Mouse (Mus musculus) liver, embryonic 16.5 days (tissue): ENCODE measurements around the gene Flnb. TPM values are rescaled to one million over a fixed set of nuclear protein-coding genes. Genes with fewer than 3 reads are reported as not detected.

ENCODE experiments used
- ATAC-seq: fragments of 200-750 bp; cut with Nextera tagmentation; 2 replicates; pipeline ENCODE4 v1.8.0; 2017; ENCODE audit warnings: low read depth, mild to moderate bottlenecking, moderate number of reproducible peaks, moderate library complexity
- H3K27ac ChIP-seq: fragments of 300-500 bp; sonication (generic); 2 replicates; pipeline ENCODE4 v1.5.1; 2014; ENCODE audit warnings: mild to moderate bottlenecking, low read length
- H3K27me3 ChIP-seq: fragments of 300-500 bp; sonication (generic); 2 replicates; pipeline ENCODE4 v1.6.1; 2014; ENCODE audit warnings: low read depth, low read length, mixed read lengths; ENCODE audit not compliant: control insufficient read depth, insufficient read depth
- H3K36me3 ChIP-seq: fragments of 300-500 bp; sonication (generic); 2 replicates; pipeline ENCODE4 v1.6.1; 2014; ENCODE audit warnings: mild to moderate bottlenecking; ENCODE audit not compliant: control insufficient read depth, insufficient read depth
- H3K4me1 ChIP-seq: fragments of 300-500 bp; sonication (generic); 2 replicates; pipeline ENCODE4 v1.6.1; 2014; ENCODE audit warnings: low read depth, low read length, mixed read lengths; ENCODE audit not compliant: control insufficient read depth
- H3K4me2 ChIP-seq: fragments of 300-500 bp; sonication (generic); 2 replicates; pipeline ENCODE4 v1.6.1; 2014; ENCODE audit warnings: low read depth, low read length, mixed read lengths
- H3K4me3 ChIP-seq: fragments of 300-500 bp; sonication (generic); 2 replicates; pipeline ENCODE4 v1.5.1; 2014; ENCODE audit warnings: low read depth, mild to moderate bottlenecking, low read length
- H3K9ac ChIP-seq: fragments of 300-500 bp; sonication (generic); 2 replicates; pipeline ENCODE4 v1.6.1; 2014; ENCODE audit warnings: low read depth, low read length
- H3K9me3 ChIP-seq: fragments of 300-500 bp; sonication (generic); replicated peaks from 2 replicates; pipeline ENCODE4 v1.6.1; 2016; ENCODE audit warnings: low read length; ENCODE audit not compliant: control insufficient read depth
- WGBS: fragments of 180-500 bp; shearing (Covaris S2); extraction: QIAGEN DNeasy Blood & Tissue Kit; methylation state at CpG from one replicate; pipeline ENCODE4 v1.1.7; 2014; ENCODE audit not compliant: insufficient replicate concordance; 5-methylcytosine and 5-hydroxymethylcytosine counted together
- polyA plus RNA-seq: library from polyadenylated mRNA; unstranded; fragments of >200 nt; fragmentation: Nextera tagmentation; extraction: Ambion mirVana; gene quantifications from 2 replicates; pipeline ENCODE4 v1.2.1, GENCODE M21; 2015

Flnb gene
- polyA plus RNA-seq, 1 experiment from 2014 or later, result 4.8 TPM

- 19% methylated on average over 9 of the region's 9 CpGs for WGBS
- Histone ChIP-seq H3K4me2 (no peak overlapping the region), H3K4me3 (no peak overlapping the region), H3K36me3 (no peaks in the 10 kb centered on the region; the same call in 1 of the 2 replicates), H3K27ac (no peak overlapping the region), H3K9me3 (no peaks in the 10 kb centered on the region), H3K4me1 (no peaks in the 10 kb centered on the region), H3K27me3 (no peaks in the 10 kb centered on the region), H3K9ac (no peak overlapping the region)
- no peak for ATAC-seq
These were observed 72.1 kb downstream of the Flnb start for GRCm38 (mm10) chr14:7889834-7890233.

- Histone ChIP-seq H3K36me3 (no peaks in the 10 kb centered on the region; the same call in 1 of the 2 replicates), H3K4me1 (no peaks in the 10 kb centered on the region), H3K27ac (no peak overlapping the region), H3K9ac (no peak overlapping the region), H3K4me2 (no peak overlapping the region), H3K9me3 (no peaks in the 10 kb centered on the region), H3K4me3 (no peak overlapping the region), H3K27me3 (no peaks in the 10 kb centered on the region)
- no peak for ATAC-seq
These were observed 73.6 kb downstream of the Flnb start for GRCm38 (mm10) chr14:7891401-7891800.

- ATAC-seq, result no peak
- no peak overlapping the region for H3K4me2 ChIP-seq
- H3K36me3 ChIP-seq, result no peaks in the 10 kb centered on the region; the same call in 1 of the 2 replicates
- H3K27me3 ChIP-seq, result no peaks in the 10 kb centered on the region
- H3K9ac ChIP-seq, result no peak overlapping the region
- no peak overlapping the region for H3K4me3 ChIP-seq
- no peaks in the 10 kb centered on the region for H3K4me1 ChIP-seq
- WGBS, result 74% methylated on average over 9 of the region's 9 CpGs
- H3K9me3 ChIP-seq, result no peaks in the 10 kb centered on the region
- H3K27ac ChIP-seq, result no peak overlapping the region
These were observed 78.4 kb downstream of the Flnb start for GRCm38 (mm10) chr14:7896126-7896525.

- Histone ChIP-seq H3K4me3 (no peak overlapping the region), H3K36me3 (no peaks in the 10 kb centered on the region; the same call in 1 of the 2 replicates), H3K27me3 (no peaks in the 10 kb centered on the region), H3K9me3 (no peaks in the 10 kb centered on the region), H3K4me2 (no peak overlapping the region), H3K27ac (no peak overlapping the region), H3K9ac (no peak overlapping the region), H3K4me1 (no peaks in the 10 kb centered on the region)
- ATAC-seq, result no peak
- WGBS, result 77% methylated on average over 1 of the region's 1 CpGs
These were observed 78.9 kb downstream of the Flnb start for GRCm38 (mm10) chr14:7896699-7897098.

GRCm38 (mm10) chr14:7899986-7900385 lies 82.2 kb downstream of the Flnb start:
- no peaks in the 10 kb centered on the region for H3K9me3 ChIP-seq
- WGBS, result 43% methylated on average over 3 of the region's 3 CpGs
- ATAC-seq, result no peak
- H3K9ac ChIP-seq, result no peak overlapping the region
- no peak overlapping the region for H3K4me2 ChIP-seq
- H3K27ac ChIP-seq, result no peak overlapping the region
- no peaks in the 10 kb centered on the region; the same call in 1 of the 2 replicates for H3K36me3 ChIP-seq
- no peaks in the 10 kb centered on the region for H3K4me1 ChIP-seq
- H3K27me3 ChIP-seq, result no peaks in the 10 kb centered on the region
- no peak overlapping the region for H3K4me3 ChIP-seq

- H3K4me2 ChIP-seq, result no peak overlapping the region
- H3K4me3 ChIP-seq, result no peak overlapping the region
- H3K27me3 ChIP-seq, result no peaks in the 10 kb centered on the region
- no peak overlapping the region for H3K27ac ChIP-seq
- no peak for ATAC-seq
- WGBS, result 57% methylated on average over 11 of the region's 11 CpGs
- H3K9me3 ChIP-seq, result no peaks in the 10 kb centered on the region
- no peak overlapping the region for H3K9ac ChIP-seq
- no peaks in the 10 kb centered on the region for H3K4me1 ChIP-seq
- no peaks in the 10 kb centered on the region; the same call in 1 of the 2 replicates for H3K36me3 ChIP-seq
These were observed 82.8 kb downstream of the Flnb start for GRCm38 (mm10) chr14:7900481-7901049.

- H3K9ac ChIP-seq, result no peak overlapping the region
- H3K4me1 ChIP-seq, result no peaks in the 10 kb centered on the region
- 70% methylated on average over 12 of the region's 12 CpGs for WGBS
- ATAC-seq, result no peak
- H3K27ac ChIP-seq, result no peak overlapping the region
- no peaks in the 10 kb centered on the region for H3K27me3 ChIP-seq
- H3K36me3 ChIP-seq, result no peaks in the 10 kb centered on the region; the same call in 1 of the 2 replicates
- H3K9me3 ChIP-seq, result no peaks in the 10 kb centered on the region
- H3K4me3 ChIP-seq, result no peak overlapping the region
- no peak overlapping the region for H3K4me2 ChIP-seq
These were observed 83.9 kb downstream of the Flnb start for GRCm38 (mm10) chr14:7901484-7902240.

- Histone ChIP-seq H3K4me2 (no peak overlapping the region), H3K4me3 (no peak overlapping the region), H3K27ac (no peak overlapping the region), H3K9me3 (no peaks in the 10 kb centered on the region), H3K9ac (no peak overlapping the region), H3K27me3 (no peaks in the 10 kb centered on the region), H3K36me3 (no peaks in the 10 kb centered on the region; the same call in 1 of the 2 replicates), H3K4me1 (no peaks in the 10 kb centered on the region)
- no peak for ATAC-seq
- 54% methylated on average over 11 of the region's 11 CpGs for WGBS
These were observed 89.3 kb downstream of the Flnb start for GRCm38 (mm10) chr14:7907058-7907457.

- Histone ChIP-seq H3K4me3 (no peak overlapping the region), H3K27ac (no peak overlapping the region), H3K4me2 (no peak overlapping the region), H3K36me3 (no peaks in the 10 kb centered on the region; the same call in none of the 2 replicates), H3K4me1 (no peaks in the 10 kb centered on the region), H3K9me3 (no peaks in the 10 kb centered on the region), H3K27me3 (no peaks in the 10 kb centered on the region), H3K9ac (no peak overlapping the region)
- no peak for ATAC-seq
- WGBS, result 71% methylated on average over 10 of the region's 10 CpGs
These were observed 91.7 kb downstream of the Flnb start for GRCm38 (mm10) chr14:7909472-7909871.
